Mouse (Mus musculus) MEL (cell line): ENCODE data around the gene Pstpip1.

Source experiments
- EP300 ChIP-seq, 2 experiments: IDR thresholded peaks; 2 replicates each; pipeline ENCODE4 v1.6.1; 2011; ENCODE audit warnings: improper control_type of control experiment in 2 of 2, low read length in 2 of 2, low read depth in 1 of 2, mild to moderate bottlenecking in 1 of 2
- HCFC1 ChIP-seq: IDR thresholded peaks from 2 replicates; pipeline ENCODE4 v1.6.1; 2012; ENCODE audit warnings: low read depth, mild to moderate bottlenecking, inconsistent platforms, low read length, improper control_type of control experiment, moderate library complexity
- MEF2A ChIP-seq: IDR thresholded peaks from 2 replicates; pipeline ENCODE4 v1.6.1; 2014; ENCODE audit warnings: low read depth, mild to moderate bottlenecking, inconsistent platforms, low read length, improper control_type of control experiment; ENCODE audit not compliant: poor library complexity, insufficient replicate concordance, severe bottlenecking; ENCODE audit errors: extremely low read depth
- POLR2AphosphoS5 ChIP-seq: IDR thresholded peaks from 2 replicates; pipeline ENCODE4 v1.6.1; 2012; ENCODE audit warnings: low read depth, borderline replicate concordance, mild to moderate bottlenecking, inconsistent platforms, low read length, moderate library complexity, mixed read lengths
- USF2 ChIP-seq, 2 experiments: IDR thresholded peaks; 2 replicates each; pipeline ENCODE4 v1.6.1; 2011 to 2012; ENCODE audit warnings: improper control_type of control experiment in 2 of 2, low read length in 2 of 2, borderline replicate concordance in 1 of 2, inconsistent platforms in 1 of 2, low read depth in 1 of 2, mild to moderate bottlenecking in 1 of 2; ENCODE audit not compliant: insufficient read depth in 1 of 2
- ZNF384 ChIP-seq: IDR thresholded peaks from 2 replicates; pipeline ENCODE4 v1.6.1; 2012; ENCODE audit warnings: low read depth, mild to moderate bottlenecking, inconsistent platforms, low read length, improper control_type of control experiment

- no peak for TF ChIP-seq POLR2AphosphoS5
- TF ChIP-seq EP300 (IDR thresholded peaks at IDR 0.05; ENCODE audit: low read depth in 1 of 2, low read length in 2 of 2), result no peak
- TF ChIP-seq HCFC1, result peak; percentile 58; the same call in 1 of the 2 replicates
- no peak for TF ChIP-seq MEF2A
- TF ChIP-seq USF2 (IDR thresholded peaks at IDR 0.05; ENCODE audit: borderline replicate concordance in 1 of 2, insufficient read depth in 1 of 2, low read depth in 1 of 2, low read length in 2 of 2), result no peak
- TF ChIP-seq ZNF384, result no peak
Measured at GRCm38 (mm10) chr9:56160341-56161141, 70.8 kb downstream of the Pstpip1 start.
